Mouse (Mus musculus) spleen, adult 2 months (tissue): ENCODE measurements around the gene Ackr4.

Source experiments
- CTCF ChIP-seq: fragments of 200-500 bp; IDR thresholded peaks from 2 replicates; pipeline ENCODE4 v1.5.1; 2011; ENCODE audit warnings: mild to moderate bottlenecking, inconsistent platforms; ENCODE audit not compliant: insufficient read depth, insufficient read length, insufficient replicate concordance; ENCODE audit errors: extremely low read depth
- POLR2A ChIP-seq: fragments of 200-500 bp; IDR thresholded peaks from 2 replicates; pipeline ENCODE4 v1.6.1; 2011; ENCODE audit warnings: low read depth, low read length, inconsistent platforms

- TF ChIP-seq CTCF (no peak), POLR2A (no peak)
Measured at GRCm38 (mm10) chr9:104102301-104102700, 24.4 kb downstream of the Ackr4 start.
